13 mouse cellular contexts compared by ENCODE assay signal in genomic region chr13:63301764-63302209, GRCm38 (mm10).
DNase-seq lines count a peak whose midpoint lies in the region; ATAC-seq and TF ChIP-seq lines count a peak whose summit lies in the region.
"Had no signal": no experiment of that assay in that cellular context is flagged by ENCODE, and none has a peak within 500 bp of the region (broad histone marks: within the 10 kb centered on the region; RNA-seq: fewer than 3 reads in every experiment).

No protein-coding gene starts in this region.

- H3K4me2 ChIP-seq in kidney, embryonic 15.5 days = no peak overlapping the region
- H3K4me2 ChIP-seq in limb, embryonic 12.5 days = no peak overlapping the region
- H3K4me2 ChIP-seq: liver, embryonic 12.5 days had no signal

- H3K27me3 ChIP-seq in kidney, embryonic 15.5 days = no peaks in the 10 kb centered on the region
- no peaks in the 10 kb centered on the region for H3K27me3 ChIP-seq in E14TG2a.4 (ENCODE audit: insufficient read depth, low read length)
- H3K27me3 ChIP-seq in limb, embryonic 12.5 days = no peaks in the 10 kb centered on the region
- H3K27me3 ChIP-seq: liver, embryonic 12.5 days; Patski had no signal

- H3K4me3 ChIP-seq in kidney, embryonic 15.5 days (replicated peaks) = no peak overlapping the region
- peak overlapping the region; percentile 23 for H3K4me3 ChIP-seq in E14TG2a.4 (replicated peaks; ENCODE audit: low read length)
- H3K4me3 ChIP-seq in limb, embryonic 12.5 days (replicated peaks) = no peak overlapping the region
- H3K4me3 ChIP-seq: liver, embryonic 12.5 days had no signal

- peaks cover 72% of the 10 kb centered on the region for H3K4me1 ChIP-seq in kidney, embryonic 15.5 days
- peaks cover 94% of the 10 kb centered on the region for H3K4me1 ChIP-seq in E14TG2a.4 (replicated peaks; ENCODE audit: low read depth, low read length)
- H3K4me1 ChIP-seq in limb, embryonic 12.5 days (replicated peaks) = peaks cover 67% of the 10 kb centered on the region
- H3K4me1 ChIP-seq: liver, embryonic 12.5 days had no signal

- 27% methylated on average over 3 of the region's 3 CpGs for WGBS in kidney, embryonic 15.5 days
- WGBS in limb, embryonic 12.5 days = 13% methylated on average over 3 of the region's 3 CpGs

- H3K27ac ChIP-seq in kidney, embryonic 15.5 days = peak overlapping the region; percentile 86
- H3K27ac ChIP-seq in limb, embryonic 12.5 days = peak overlapping the region; percentile 85
- H3K27ac ChIP-seq: liver, embryonic 12.5 days had no signal

- H3K9me3 ChIP-seq in kidney, embryonic 15.5 days (replicated peaks) = no peaks in the 10 kb centered on the region
- peaks cover 11% of the 10 kb centered on the region for H3K9me3 ChIP-seq in E14TG2a.4 (ENCODE audit: low read length)
- no peaks in the 10 kb centered on the region for H3K9me3 ChIP-seq in limb, embryonic 12.5 days
- H3K9me3 ChIP-seq: liver, embryonic 12.5 days had no signal

- peak; percentile 58 for DNase-seq in cerebellum, adult 9-10 months
- DNase-seq in kidney, adult 11 months = no peak
- DNase-seq in right cerebral cortex, postnatal 14 days = no peak
- DNase-seq in lung, adult 18-20 months = no peak
- DNase-seq: kidney, postnatal 4 days; lung, postnatal 36 days; thymus, postnatal 14 days had no signal

- ATAC-seq in cerebellum, adult (ENCODE audit: insufficient number of reproducible peaks, low FRiP score, low TSS enrichment) = no peak
- peak; percentile 50 for ATAC-seq in kidney, embryonic 15.5 days (replicated peaks; ENCODE audit: low FRiP score)
- peak; percentile 54 for ATAC-seq in limb, embryonic 12.5 days (ENCODE audit: insufficient number of reproducible peaks, insufficient read depth, low FRiP score, low TSS enrichment, low read depth)
- ATAC-seq: liver, embryonic 12.5 days; Patski had no signal

- H3K9ac ChIP-seq in kidney, embryonic 15.5 days = no peak overlapping the region
- no peak overlapping the region for H3K9ac ChIP-seq in limb, embryonic 12.5 days (replicated peaks)
- H3K9ac ChIP-seq: liver, embryonic 12.5 days had no signal

- no peak for TF ChIP-seq CTCF in E14TG2a.4 (conservative IDR thresholded peaks at IDR 0.05; ENCODE audit: low read length)

- H3K36me3 ChIP-seq in kidney, embryonic 15.5 days = peaks cover 76% of the 10 kb centered on the region
- peaks cover 88% of the 10 kb centered on the region for H3K36me3 ChIP-seq in E14TG2a.4 (ENCODE audit: insufficient read depth, low read length)
- H3K36me3 ChIP-seq in limb, embryonic 12.5 days = peaks cover 94% of the 10 kb centered on the region
